Mouse (Mus musculus) kidney, adult 11 months (tissue): ENCODE measurements around the gene P3h1.

Source experiments
- DNase-seq: peaks from one replicate; pipeline ENCODE4 v3.0.0; 2022

Gene P3h1

GRCm38 (mm10) chr4:119232410-119233255 is at the start of gene P3h1, which contains the start of gene AU022252:
Gene P3h1, plus strand, starts transcription at chr4:119232915.
Gene AU022252, minus strand, starts transcription at chr4:119232712.
- DNase-seq, result peak; percentile 99

- no peak for DNase-seq
Observed at GRCm38 (mm10) chr4:119183525-119183924, 49.2 kb upstream of the P3h1 start.

- DNase-seq, result no peak
Observed at GRCm38 (mm10) chr4:119185771-119186170, 46.9 kb upstream of the P3h1 start.

DNA sequence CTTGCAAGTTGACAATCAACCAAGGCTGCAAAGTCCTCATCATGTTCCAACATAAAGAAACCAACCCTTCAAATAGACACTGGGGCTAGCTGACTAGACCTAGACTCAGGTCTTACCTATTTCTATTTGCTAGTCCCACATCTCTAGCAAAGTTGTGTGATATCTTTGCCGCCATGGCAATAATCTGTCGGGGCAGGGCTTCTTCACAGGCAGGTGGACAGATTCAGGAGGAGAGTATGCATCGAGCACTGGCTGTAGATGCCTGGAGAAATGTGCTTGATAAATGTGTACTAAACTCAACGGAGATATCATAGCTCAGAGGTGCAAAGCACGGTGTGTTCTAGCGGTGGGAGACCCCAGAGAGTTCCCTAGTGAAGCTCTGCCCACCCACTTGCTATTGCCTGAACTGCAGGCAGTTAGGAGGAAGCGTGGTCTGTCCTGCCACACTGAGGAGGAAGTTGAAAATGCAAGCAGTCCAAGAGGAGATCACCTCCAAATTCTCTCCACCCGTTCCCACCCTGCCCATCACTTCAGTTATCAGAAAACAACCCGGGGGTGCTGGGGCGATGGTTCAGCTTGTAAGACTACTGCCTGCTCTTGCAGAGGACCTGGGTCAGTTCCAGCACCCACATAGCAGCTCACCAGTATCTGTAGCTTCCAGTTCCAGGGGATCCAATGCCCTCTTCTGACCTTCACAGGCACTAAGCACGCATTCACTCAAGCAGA is 44.5 kb upstream of the P3h1 start:
- DNase-seq, result no peak

DNA sequence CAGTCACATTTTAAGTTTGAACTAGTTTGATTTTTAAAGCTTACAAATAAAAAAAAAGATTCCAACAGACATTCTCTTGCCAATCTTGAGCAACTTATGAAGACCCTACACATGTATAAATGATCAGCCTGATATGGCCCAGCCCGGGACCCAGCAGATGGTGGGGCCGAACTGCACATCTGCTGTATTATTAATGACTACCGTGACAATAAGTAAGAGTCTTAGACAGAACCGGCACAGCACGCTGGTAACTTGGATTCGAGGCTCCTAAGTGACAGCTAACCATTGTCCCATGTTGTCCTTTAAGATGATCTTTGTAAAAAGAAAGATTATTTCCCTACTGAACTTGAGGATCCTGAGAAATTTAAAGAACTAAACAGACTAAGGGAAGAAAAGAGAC is 43.3 kb upstream of the P3h1 start:
- no peak for DNase-seq

DNA sequence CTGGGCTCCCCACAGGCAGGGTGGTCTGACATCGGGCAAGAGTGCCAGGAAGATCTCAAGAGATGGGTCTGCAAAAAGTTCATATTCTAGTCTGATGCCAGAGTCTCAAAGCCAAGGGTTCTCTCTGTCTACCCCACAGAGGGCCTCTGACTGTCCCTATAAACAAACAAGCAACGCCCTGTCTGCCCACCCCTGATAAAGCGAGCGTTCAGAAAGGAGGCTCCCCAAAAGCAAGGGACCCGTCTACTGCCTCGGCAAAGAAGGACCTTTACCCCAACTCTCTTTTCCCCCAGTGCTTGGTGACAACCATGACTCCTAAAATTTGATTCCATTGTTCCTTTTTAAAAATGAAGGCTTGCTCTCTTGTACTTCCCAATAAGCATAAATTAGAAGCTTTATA is 42.9 kb upstream of the P3h1 start, which contains the start of gene Ermap:
TSS of gene Ermap (minus strand) at position 148 of the 400 bp plus-strand sequence.
- DNase-seq, result no peak

- DNase-seq, result no peak
Observed at GRCm38 (mm10) chr4:119190618-119191017, 42.1 kb upstream of the P3h1 start.

DNA sequence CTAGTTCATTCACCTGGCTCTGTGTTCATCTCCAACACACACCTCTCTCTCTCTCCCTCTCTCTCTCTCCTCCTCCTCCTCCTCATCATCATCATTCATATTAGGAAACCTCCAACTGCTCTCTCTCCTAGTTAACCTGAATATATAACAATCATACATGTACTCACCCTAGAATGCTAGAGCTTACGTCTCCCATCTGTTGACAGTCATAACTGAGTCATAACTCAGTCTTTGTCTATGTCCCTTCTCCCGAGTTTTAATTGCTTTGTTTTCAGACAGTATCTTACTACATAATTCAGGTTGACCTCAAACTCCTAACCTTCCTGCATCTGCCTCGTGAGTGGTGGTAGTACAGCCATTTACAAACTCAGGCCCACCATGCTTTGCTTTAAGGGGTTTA is 41.4 kb upstream of the P3h1 start:
- no peak for DNase-seq

GRCm38 (mm10) chr4:119192757-119193156 is 40.0 kb upstream of the P3h1 start:
- DNase-seq, result no peak

DNA sequence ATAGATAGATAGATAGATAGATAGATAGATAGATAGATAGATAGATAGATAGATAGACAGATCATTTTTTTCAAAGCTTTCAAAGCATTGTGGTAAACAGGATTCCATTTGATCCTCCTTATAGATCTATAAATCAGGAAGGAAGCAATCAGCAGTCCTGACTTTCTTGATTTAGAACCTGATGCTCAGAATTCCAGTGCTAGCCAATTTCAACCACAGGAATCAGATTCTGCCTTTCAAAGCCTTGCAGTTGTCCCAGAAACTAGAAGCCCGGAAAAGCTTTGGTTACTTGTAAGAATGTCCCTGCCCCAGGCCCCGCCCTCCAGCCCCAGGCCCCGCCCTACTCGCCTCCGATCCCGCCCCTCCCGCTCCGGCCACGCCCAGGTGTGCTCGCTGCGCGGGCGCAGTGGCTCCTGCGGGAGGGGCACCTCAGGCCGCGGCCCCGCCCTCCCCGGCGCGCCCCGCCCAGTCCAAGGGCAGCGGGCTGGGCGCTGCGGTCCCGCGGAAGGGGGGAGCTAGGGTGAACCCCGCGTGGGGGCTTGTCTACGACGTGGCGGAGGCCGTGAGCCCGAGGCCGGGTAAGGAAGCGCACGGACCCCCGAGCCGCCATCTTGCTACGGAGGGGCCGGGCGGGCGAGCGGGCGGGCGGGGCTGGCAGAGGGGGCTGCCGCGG is 37.7 kb upstream of the P3h1 start, which contains the start of gene Svbp:
TSS of gene Svbp (plus strand) at position 398 of the 673 bp plus-strand sequence.
- peak; percentile 78 for DNase-seq

GRCm38 (mm10) chr4:119195582-119196320 is 37.0 kb upstream of the P3h1 start:
- no peak for DNase-seq

GRCm38 (mm10) chr4:119198105-119198504 is 34.6 kb upstream of the P3h1 start:
- DNase-seq, result no peak

GRCm38 (mm10) chr4:119204672-119205071 is 28.0 kb upstream of the P3h1 start:
- DNase-seq, result peak; percentile 41

DNA sequence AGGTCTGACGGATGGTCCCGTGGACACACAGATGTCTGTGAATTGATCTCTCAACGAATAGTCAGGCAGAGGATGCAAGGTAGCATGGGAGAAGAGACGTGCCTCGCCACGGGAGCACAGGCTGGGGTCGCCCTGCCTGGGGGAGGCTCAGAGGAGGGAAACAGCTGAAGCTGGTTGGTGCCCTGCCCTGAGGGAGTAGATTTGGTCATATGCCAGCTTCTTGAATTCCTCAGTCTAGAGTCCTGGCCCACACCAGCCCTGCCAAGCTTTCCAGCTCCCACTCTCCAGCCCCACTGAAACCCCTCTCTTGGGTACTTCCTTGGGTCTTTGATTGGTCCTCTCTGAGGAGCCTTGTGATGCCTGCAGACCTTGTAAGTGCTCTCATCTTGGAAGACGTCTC is 16.0 kb upstream of the P3h1 start:
- DNase-seq, result no peak

DNA sequence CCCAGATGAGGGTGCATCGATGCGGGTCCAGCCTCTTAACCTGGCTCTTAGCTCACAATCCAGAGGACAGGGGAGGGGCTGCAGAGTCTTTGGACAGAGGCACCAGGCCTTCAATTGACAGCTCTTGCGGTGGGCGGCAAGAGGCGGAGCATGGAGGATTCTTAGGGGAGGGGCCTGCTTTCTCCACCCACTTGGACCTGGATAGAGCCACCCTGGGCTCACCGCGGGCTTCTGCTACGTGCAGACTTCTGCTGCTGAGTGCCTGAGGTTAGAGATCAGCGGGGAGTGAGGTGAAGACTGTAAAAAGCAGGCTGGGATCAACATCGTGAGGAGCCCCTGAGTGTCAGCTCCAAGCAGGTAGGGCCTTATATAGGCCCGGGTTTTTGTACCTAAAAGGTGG is 14.5 kb upstream of the P3h1 start, which contains the start of gene Tmem269:
TSS of gene Tmem269 (minus strand) at position 49 of the 400 bp plus-strand sequence.
- no peak for DNase-seq

GRCm38 (mm10) chr4:119223696-119224095 is 9.0 kb upstream of the P3h1 start:
- peak; percentile 40 for DNase-seq

DNA sequence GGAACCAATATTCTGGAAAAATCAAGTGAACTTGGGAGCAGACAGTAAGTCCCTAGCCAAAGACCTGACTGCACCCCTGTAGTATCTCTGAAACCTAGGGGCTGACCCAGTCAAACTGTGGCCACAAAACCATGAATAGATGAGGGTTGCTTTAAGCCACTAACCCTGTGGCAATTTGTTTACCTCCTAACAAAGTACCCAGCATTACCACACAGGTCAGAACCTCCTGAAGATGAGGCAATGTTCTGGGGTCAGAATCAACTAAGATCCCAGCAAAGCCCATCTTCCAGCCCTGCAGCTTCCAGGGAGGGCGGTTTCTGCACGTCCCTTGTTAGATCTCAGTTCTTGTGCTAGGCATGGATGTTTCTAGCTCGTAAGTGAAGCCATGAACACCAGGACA is 8.2 kb upstream of the P3h1 start:
- no peak for DNase-seq

DNA sequence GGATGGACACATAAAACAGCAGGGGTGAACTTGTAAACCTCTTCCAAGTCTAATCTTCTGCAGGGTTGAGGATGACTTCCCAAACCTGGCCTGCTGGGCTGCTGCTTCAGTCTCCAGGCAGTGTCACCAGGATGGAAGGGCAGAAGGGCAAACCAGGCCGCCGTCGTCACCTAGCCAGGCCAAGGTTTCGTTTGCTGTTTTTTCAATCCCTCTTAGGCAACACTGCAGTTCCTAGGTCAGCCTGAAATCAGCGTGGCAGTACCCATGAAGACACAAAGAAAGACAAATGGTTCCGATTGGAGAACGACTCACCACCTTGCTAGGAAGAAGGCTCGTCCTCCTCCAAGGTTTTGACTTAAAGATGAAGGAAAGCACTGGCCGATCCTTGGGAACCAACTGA is 7.0 kb upstream of the P3h1 start:
- no peak for DNase-seq

DNA sequence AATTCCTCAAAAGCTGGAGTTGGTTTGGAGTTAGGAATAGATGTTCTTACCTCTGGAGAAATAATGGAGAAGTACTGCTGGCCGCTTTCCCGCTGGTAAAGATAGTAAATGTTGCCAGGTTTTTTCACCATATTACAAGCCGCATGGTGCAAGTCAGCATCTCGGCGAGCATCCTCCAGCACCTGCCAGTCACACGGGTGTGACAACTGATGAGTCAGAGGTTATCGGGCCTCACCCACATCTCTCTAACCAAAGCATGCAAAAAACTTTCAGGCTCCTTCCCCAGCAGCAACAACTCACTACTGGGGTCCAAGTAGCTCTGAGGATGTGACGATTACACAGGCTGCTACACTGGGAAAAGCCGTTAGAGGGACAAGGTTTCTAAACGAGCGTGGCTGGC is 6.0 kb upstream of the P3h1 start:
- DNase-seq, result no peak

GRCm38 (mm10) chr4:119233256-119233901 is 664 bp downstream of the P3h1 start:
- DNase-seq, result peak; percentile 40

DNA sequence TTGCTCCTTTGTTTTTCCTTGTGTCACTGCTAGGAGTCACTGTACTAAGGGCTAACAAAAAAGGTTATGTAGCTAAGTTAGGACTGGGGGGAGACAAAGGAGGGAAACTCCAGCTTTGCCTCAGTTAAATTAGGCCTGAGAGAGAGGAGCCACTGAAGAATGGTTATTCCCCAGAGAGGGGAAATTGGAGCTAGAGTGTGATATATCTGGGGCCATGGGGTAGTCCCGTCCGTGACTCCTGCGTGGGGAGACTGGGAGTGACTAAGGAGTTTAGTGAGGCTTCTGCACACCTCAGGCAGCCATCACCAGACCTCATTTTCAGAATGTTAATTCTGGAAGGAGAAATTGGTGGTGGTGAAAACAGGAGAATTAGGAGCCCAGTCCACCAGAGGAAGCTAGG is 1.6 kb downstream of the P3h1 start:
- DNase-seq, result no peak

- DNase-seq, result no peak
Observed at GRCm38 (mm10) chr4:119238661-119239060, 5.9 kb downstream of the P3h1 start.
